17 mouse cellular contexts compared by ENCODE assay signal in the genomic region with DNA sequence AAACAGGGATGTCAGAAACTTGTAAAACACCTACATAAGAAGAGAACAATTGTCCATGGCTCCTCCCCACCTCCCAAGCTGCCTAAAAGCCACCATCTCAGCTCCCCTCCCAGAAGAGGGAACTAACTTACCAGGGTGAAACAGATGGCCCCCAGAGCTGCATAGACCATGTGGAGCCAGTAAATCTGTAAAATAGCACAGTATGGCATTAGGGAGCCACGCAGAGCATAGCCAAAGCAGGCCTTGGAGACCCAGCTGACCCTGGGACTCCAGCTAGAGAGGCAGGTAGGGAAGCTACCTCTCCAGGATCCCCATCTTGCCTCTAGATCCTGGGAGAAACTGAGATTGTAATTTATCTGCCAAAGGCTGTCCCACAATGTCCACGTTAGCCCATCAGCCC. TPM values are rescaled to one million over a fixed set of nuclear protein-coding genes. Genes with fewer than 3 reads are reported as not detected.
DNase-seq lines count a peak whose midpoint lies in the region; ATAC-seq and TF ChIP-seq lines count a peak whose summit lies in the region.
"Had no signal": no experiment of that assay in that cellular context is flagged by ENCODE, and none has a peak within 500 bp of the region (broad histone marks: within the 10 kb centered on the region; RNA-seq: fewer than 3 reads in every experiment).

No protein-coding gene starts in this region.

- H3K9ac ChIP-seq in intestine, embryonic 15.5 days = no peak overlapping the region
- H3K9ac ChIP-seq in intestine, postnatal 0 days (ENCODE audit: low read depth, low read length) = no peak overlapping the region
- no peak overlapping the region for H3K9ac ChIP-seq in neural tube, embryonic 13.5 days
- H3K9ac ChIP-seq: forebrain, embryonic 13.5 days; lung, embryonic 14.5 days had no signal

- no peaks in the 10 kb centered on the region for H3K9me3 ChIP-seq in intestine, embryonic 15.5 days
- H3K9me3 ChIP-seq in intestine, postnatal 0 days (ENCODE audit: control insufficient read depth) = no peaks in the 10 kb centered on the region
- no peaks in the 10 kb centered on the region for H3K9me3 ChIP-seq in neural tube, embryonic 13.5 days
- H3K9me3 ChIP-seq: forebrain, embryonic 13.5 days had no signal

- intact Hi-C loops in heart, postnatal 10 days (cut with DNase I) = loop anchor here (2.0 to 5.0 kb wide), 3 partner anchors 19 to 163 kb away; no protein-coding TSS in a partner anchor
- intact Hi-C loops in left cerebral cortex, adult 2 months (cut with DNase I) = loop anchor here (5.0 kb wide), 2 partner anchors 73 to 163 kb away; partner anchors contain the start of gene Catip

- DNase-seq in heart, adult 11 months = peak; percentile 88
- no peak for DNase-seq in heart, postnatal 10 days
- no peak for DNase-seq in neural tube, embryonic 10.5 days (ENCODE audit: extremely low spot score, low spot score)
- DNase-seq in left cerebral cortex, adult 2 months (ENCODE audit: extremely low spot score in 1 of 2, low spot score in 2 of 2) = no peak
- DNase-seq: kidney, adult 11 months; retina, postnatal 1 day had no signal

- no peak overlapping the region for H3K4me3 ChIP-seq in intestine, embryonic 15.5 days (replicated peaks)
- no peak overlapping the region for H3K4me3 ChIP-seq in intestine, postnatal 0 days (ENCODE audit: low read depth, low read length)
- no peak overlapping the region for H3K4me3 ChIP-seq in neural tube, embryonic 13.5 days
- H3K4me3 ChIP-seq in left cerebral cortex, adult 2 months = no peak overlapping the region
- H3K4me3 ChIP-seq: forebrain, embryonic 13.5 days had no signal

- H3K36me3 ChIP-seq in intestine, embryonic 15.5 days = peaks cover 31% of the 10 kb centered on the region
- H3K36me3 ChIP-seq in intestine, postnatal 0 days (ENCODE audit: control insufficient read depth, insufficient read depth) = peaks cover 57% of the 10 kb centered on the region
- H3K36me3 ChIP-seq in neural tube, embryonic 13.5 days = peaks cover 53% of the 10 kb centered on the region

- no peak overlapping the region for H3K4me2 ChIP-seq in intestine, embryonic 15.5 days (replicated peaks)
- no peak overlapping the region for H3K4me2 ChIP-seq in intestine, postnatal 0 days (replicated peaks; ENCODE audit: low read depth)
- H3K4me2 ChIP-seq in neural tube, embryonic 13.5 days = no peak overlapping the region
- H3K4me2 ChIP-seq: forebrain, embryonic 13.5 days; lung, embryonic 14.5 days had no signal

- 0 out of 2 replicates have a peak overlapping the region, but pooled peaks have one; percentile 18 for H3K27ac ChIP-seq in intestine, embryonic 15.5 days
- H3K27ac ChIP-seq in intestine, postnatal 0 days (ENCODE audit: low read depth, low read length) = no peak overlapping the region
- H3K27ac ChIP-seq in neural tube, embryonic 13.5 days (replicated peaks) = 0 out of 2 replicates have a peak overlapping the region, but pooled peaks have one; percentile 42
- no peak overlapping the region for H3K27ac ChIP-seq in left cerebral cortex, adult 2 months
- H3K27ac ChIP-seq: forebrain, embryonic 13.5 days had no signal

- 73% methylated on average over 2 of the region's 2 CpGs for WGBS in intestine, embryonic 15.5 days
- 78% methylated on average over 2 of the region's 2 CpGs for WGBS in intestine, postnatal 0 days
- 85% methylated on average over 2 of the region's 2 CpGs for WGBS in neural tube, embryonic 13.5 days

- TF ChIP-seq CTCF in intestine, postnatal 0 days (IDR thresholded peaks at IDR 0.05; ENCODE audit: low read depth) = no peak
- no peak for TF ChIP-seq CTCF in left cerebral cortex, adult 2 months (IDR thresholded peaks at IDR 0.05)

- no peak for ATAC-seq in intestine, embryonic 15.5 days
- ATAC-seq in intestine, postnatal 0 days = no peak
- no peak for ATAC-seq in neural tube, embryonic 13.5 days (ENCODE audit: low read depth)
- ATAC-seq in monocyte, adult 5-6 weeks (replicated peaks; ENCODE audit: insufficient number of reproducible peaks, low FRiP score, low TSS enrichment, poor library complexity, severe bottlenecking) = no peak
- ATAC-seq: forebrain, embryonic 13.5 days had no signal

- peaks cover 30% of the 10 kb centered on the region for H3K4me1 ChIP-seq in intestine, embryonic 15.5 days (replicated peaks)
- H3K4me1 ChIP-seq in intestine, postnatal 0 days (replicated peaks; ENCODE audit: control insufficient read depth, insufficient read depth, low read length) = peaks cover 8% of the 10 kb centered on the region
- peaks cover 23% of the 10 kb centered on the region for H3K4me1 ChIP-seq in neural tube, embryonic 13.5 days (replicated peaks)

- no peaks in the 10 kb centered on the region for H3K27me3 ChIP-seq in intestine, embryonic 15.5 days (replicated peaks)
- H3K27me3 ChIP-seq in intestine, postnatal 0 days (replicated peaks; ENCODE audit: control insufficient read depth, insufficient read depth, low read length) = no peaks in the 10 kb centered on the region
- no peaks in the 10 kb centered on the region for H3K27me3 ChIP-seq in neural tube, embryonic 13.5 days
- H3K27me3 ChIP-seq: forebrain, embryonic 13.5 days had no signal

RNA-seq across cellular contexts. Expression of gene Pnkd, which starts 5.0 kb away (rescaled TPM):
- 100 to 1,000 TPM; 205 to 211 TPM for total RNA-seq in heart, postnatal 10 days (2021)
- polyA plus RNA-seq in intestine, embryonic 15.5 days (2015; fragmentation: Nextera tagmentation; extraction: Ambion mirVana) = 120 and 127 TPM in 2 replicates
- polyA plus RNA-seq in intestine, postnatal 0 days (2015; fragmentation: Nextera tagmentation; extraction: Ambion mirVana) = 103 and 107 TPM in 2 replicates
- polyA plus RNA-seq in neural tube, embryonic 13.5 days (2015; fragmentation: Nextera tagmentation; extraction: Ambion mirVana) = 104 and 119 TPM in 2 replicates
- 14.7 to 18.6 TPM (median 17.1 TPM) in 3 replicates for total RNA-seq in monocyte, adult 5-6 weeks (2017)
- 100 to 1,000 TPM; 155 to 164 TPM for total RNA-seq in left cerebral cortex, adult 2 months (2021)

RNA-seq across cellular contexts. Expression of gene Aamp, which starts 5.2 kb away (rescaled TPM):
- total RNA-seq in heart, postnatal 10 days (2021) = 100 to 1,000 TPM; 103 to 109 TPM
- 225 and 244 TPM in 2 replicates for polyA plus RNA-seq in intestine, embryonic 15.5 days (2015; fragmentation: Nextera tagmentation; extraction: Ambion mirVana)
- polyA plus RNA-seq in intestine, postnatal 0 days (2015; fragmentation: Nextera tagmentation; extraction: Ambion mirVana) = 130 and 136 TPM in 2 replicates
- polyA plus RNA-seq in neural tube, embryonic 13.5 days (2015; fragmentation: Nextera tagmentation; extraction: Ambion mirVana) = 195 and 200 TPM in 2 replicates
- total RNA-seq in monocyte, adult 5-6 weeks (2017) = 105 to 159 TPM (median 131 TPM) in 3 replicates
- 100 to 1,000 TPM; 140 to 143 TPM for total RNA-seq in left cerebral cortex, adult 2 months (2021)

RNA-seq across cellular contexts. Expression of gene Gpbar1, which starts 11.4 kb away (rescaled TPM):
- not detected for total RNA-seq in heart, postnatal 10 days (2021)
- polyA plus RNA-seq in intestine, embryonic 15.5 days (2015; fragmentation: Nextera tagmentation; extraction: Ambion mirVana) = 3.1 and 3.3 TPM in 2 replicates
- 0.78 and 0.93 TPM in 2 replicates for polyA plus RNA-seq in intestine, postnatal 0 days (2015; fragmentation: Nextera tagmentation; extraction: Ambion mirVana)
- polyA plus RNA-seq in neural tube, embryonic 13.5 days (2015; fragmentation: Nextera tagmentation; extraction: Ambion mirVana) = 0.28 TPM in 1 of 2 replicates, not detected in the other
- total RNA-seq in monocyte, adult 5-6 weeks (2017) = not detected in 3 replicates
- not detected for total RNA-seq in left cerebral cortex, adult 2 months (2021)
- total RNA-seq: gastrocnemius, adult 8-10 months; layer of hippocampus, postnatal 10 days; left cerebral cortex, postnatal 36 days had no signal
- polyA plus RNA-seq: C2C12; forebrain, embryonic 13.5 days; hindbrain, embryonic 11.5 days had no signal

RNA-seq across cellular contexts. Expression of gene Tmbim1, which starts 15.7 kb away (rescaled TPM):
- total RNA-seq in heart, postnatal 10 days (2021) = 10 to 100 TPM; 43.2 to 45.8 TPM
- polyA plus RNA-seq in intestine, embryonic 15.5 days (2015; fragmentation: Nextera tagmentation; extraction: Ambion mirVana) = 54.9 and 64.3 TPM in 2 replicates
- 47.4 and 49.1 TPM in 2 replicates for polyA plus RNA-seq in intestine, postnatal 0 days (2015; fragmentation: Nextera tagmentation; extraction: Ambion mirVana)
- 9.0 and 10.9 TPM in 2 replicates for polyA plus RNA-seq in neural tube, embryonic 13.5 days (2015; fragmentation: Nextera tagmentation; extraction: Ambion mirVana)
- 15.8 to 20.8 TPM (median 19.0 TPM) in 3 replicates for total RNA-seq in monocyte, adult 5-6 weeks (2017)
- total RNA-seq in left cerebral cortex, adult 2 months (2021) = 10 to 100 TPM; 19.4 to 22.0 TPM

RNA-seq across cellular contexts. Expression of gene Arpc2, which starts 53.9 kb away (rescaled TPM):
- total RNA-seq in heart, postnatal 10 days (2021) = 100 to 1,000 TPM; 213 to 219 TPM
- polyA plus RNA-seq in intestine, embryonic 15.5 days (2015; fragmentation: Nextera tagmentation; extraction: Ambion mirVana) = 518 and 584 TPM in 2 replicates
- 528 and 529 TPM in 2 replicates for polyA plus RNA-seq in intestine, postnatal 0 days (2015; fragmentation: Nextera tagmentation; extraction: Ambion mirVana)
- 436 and 457 TPM in 2 replicates for polyA plus RNA-seq in neural tube, embryonic 13.5 days (2015; fragmentation: Nextera tagmentation; extraction: Ambion mirVana)
- total RNA-seq in monocyte, adult 5-6 weeks (2017) = 755 to 1,060 TPM (median 1,019 TPM) in 3 replicates
- total RNA-seq in left cerebral cortex, adult 2 months (2021) = 100 to 1,000 TPM; 249 to 278 TPM

Comparison
In these comparisons a context has a peak if more than half of its experiments do, and no peak if none do; other contexts are left out.
1. H3K27ac ChIP-seq: peak in intestine, embryonic 15.5 days (single experiment) and neural tube, embryonic 13.5 days (single experiment); none in intestine, postnatal 0 days (single experiment) and left cerebral cortex, adult 2 months (single experiment).